Mouse (Mus musculus): ENCODE data around the gene Zfc3h1. TPM values are rescaled to one million over a fixed set of nuclear protein-coding genes. Genes with fewer than 3 reads are reported as not detected.

The Zfc3h1 gene
- total RNA-seq (2017): 56.5 to 123 TPM (median 62.7 TPM) in 3 replicates

GRCm38 (mm10) chr10:115384221-115385017 is at the start of gene Zfc3h1, which contains the start of gene Thap2:
Zfc3h1 (plus strand) TSS chr10:115384959.
Thap2 (minus strand) TSS chr10:115384443.
- ATAC-seq (replicated peaks; ENCODE audit: insufficient number of reproducible peaks, low FRiP score, low TSS enrichment, poor library complexity, severe bottlenecking): peak; percentile 95

DNA sequence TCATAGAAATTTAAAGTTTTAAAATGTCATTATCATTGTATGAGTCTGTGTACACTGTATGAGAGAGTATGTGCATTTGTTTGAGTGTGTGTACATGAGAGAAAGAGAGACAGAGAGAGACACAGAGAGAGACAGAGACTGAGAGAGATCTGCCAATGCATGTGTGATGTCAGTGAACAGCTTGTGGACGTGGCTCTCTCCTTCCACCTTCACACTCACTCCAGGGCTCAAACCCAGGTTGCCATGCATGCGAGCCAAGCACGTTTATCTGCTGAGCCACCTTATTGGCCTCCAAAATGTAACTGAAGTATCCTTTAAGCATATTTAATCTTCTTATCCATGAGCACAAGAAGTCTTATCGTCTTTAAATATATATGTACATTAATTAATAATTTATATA is 47.9 kb upstream of the Zfc3h1 start:
- ATAC-seq (replicated peaks; ENCODE audit: insufficient number of reproducible peaks, low FRiP score, low TSS enrichment, poor library complexity, severe bottlenecking): no peak

- ATAC-seq (replicated peaks; ENCODE audit: insufficient number of reproducible peaks, low FRiP score, low TSS enrichment, poor library complexity, severe bottlenecking): no peak
These were observed 44.9 kb upstream of the Zfc3h1 start for GRCm38 (mm10) chr10:115339820-115340328.

DNA sequence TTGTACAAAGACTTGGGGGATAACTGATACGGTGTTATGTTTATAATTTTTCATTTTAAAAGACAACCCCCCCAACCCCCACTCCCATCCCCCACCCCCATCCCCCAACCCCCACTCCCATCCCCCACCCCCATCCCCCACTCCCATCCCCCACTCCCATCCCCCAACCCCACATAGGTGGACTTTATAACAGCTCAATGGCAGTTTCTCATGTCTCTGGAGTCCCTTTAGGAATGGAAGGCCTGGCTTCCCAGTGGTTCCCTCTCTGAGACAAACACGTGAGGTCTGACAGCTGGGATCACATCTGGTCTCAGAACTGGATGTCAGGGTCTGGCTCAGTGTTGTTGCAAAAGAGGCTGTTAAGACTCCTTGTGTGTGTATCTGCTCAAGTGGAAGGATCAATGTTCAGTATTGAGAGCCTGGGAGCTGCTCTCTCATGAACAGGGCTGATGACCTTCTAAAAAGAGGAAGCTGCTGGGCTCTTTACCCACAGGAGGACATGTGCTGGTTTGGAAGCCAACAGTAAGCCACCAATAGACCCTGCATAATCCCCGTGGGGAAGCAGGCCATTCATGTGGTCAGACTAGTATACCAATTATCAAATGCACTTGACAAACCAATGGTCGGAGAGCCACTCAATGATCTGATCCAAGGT is 41.9 kb upstream of the Zfc3h1 start:
- ATAC-seq (replicated peaks; ENCODE audit: insufficient number of reproducible peaks, low FRiP score, low TSS enrichment, poor library complexity, severe bottlenecking): peak; percentile 85

GRCm38 (mm10) chr10:115346444-115346843 is 38.3 kb upstream of the Zfc3h1 start:
- no peak for ATAC-seq (replicated peaks; ENCODE audit: insufficient number of reproducible peaks, low FRiP score, low TSS enrichment, poor library complexity, severe bottlenecking)

- ATAC-seq (replicated peaks; ENCODE audit: insufficient number of reproducible peaks, low FRiP score, low TSS enrichment, poor library complexity, severe bottlenecking): no peak
These were observed 36.6 kb upstream of the Zfc3h1 start for GRCm38 (mm10) chr10:115348131-115348530.

DNA sequence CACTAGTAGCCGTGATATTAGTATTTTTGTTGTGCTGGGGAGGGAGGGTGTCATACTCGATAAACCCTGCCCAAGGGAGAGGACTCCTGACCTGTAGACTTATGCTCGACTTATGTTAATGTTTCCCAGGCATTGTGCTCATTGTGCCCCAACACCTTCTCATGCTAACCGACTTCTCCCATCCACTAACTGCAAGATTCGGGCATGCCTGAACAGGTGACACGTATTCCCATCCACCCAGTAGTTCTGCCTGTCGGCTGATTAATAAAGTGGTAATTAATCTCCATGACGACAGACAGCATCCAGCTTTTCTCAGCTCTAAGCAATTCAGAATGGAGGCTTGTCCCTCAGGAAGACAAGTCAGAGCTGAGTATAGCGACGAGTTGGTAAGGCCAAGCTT is 35.7 kb upstream of the Zfc3h1 start:
- no peak for ATAC-seq (replicated peaks; ENCODE audit: insufficient number of reproducible peaks, low FRiP score, low TSS enrichment, poor library complexity, severe bottlenecking)

- ATAC-seq (replicated peaks; ENCODE audit: insufficient number of reproducible peaks, low FRiP score, low TSS enrichment, poor library complexity, severe bottlenecking): no peak
These were observed 35.2 kb upstream of the Zfc3h1 start for GRCm38 (mm10) chr10:115349509-115349908.

GRCm38 (mm10) chr10:115350810-115351397 is 33.9 kb upstream of the Zfc3h1 start:
- ATAC-seq (replicated peaks; ENCODE audit: insufficient number of reproducible peaks, low FRiP score, low TSS enrichment, poor library complexity, severe bottlenecking): no peak

DNA sequence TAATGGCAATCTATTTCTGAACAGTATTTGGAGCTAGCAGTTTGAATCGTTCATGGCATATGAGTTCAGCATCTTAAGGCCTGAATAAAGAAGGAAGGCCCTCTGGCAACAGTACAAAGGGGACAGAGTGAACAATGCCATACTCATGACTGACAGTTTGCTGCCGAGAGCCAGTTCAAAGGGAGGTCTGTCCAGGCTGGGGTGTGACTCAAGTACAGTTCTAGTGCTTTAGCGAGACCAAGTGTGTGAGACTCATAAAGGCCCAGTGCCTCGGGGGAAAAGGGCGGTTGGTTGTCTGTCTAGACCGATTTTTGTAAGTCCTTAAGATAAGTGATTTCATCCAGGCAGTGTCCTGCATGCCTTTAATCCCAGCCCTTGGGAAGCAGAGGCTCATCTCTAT is 30.2 kb upstream of the Zfc3h1 start:
- ATAC-seq (replicated peaks; ENCODE audit: insufficient number of reproducible peaks, low FRiP score, low TSS enrichment, poor library complexity, severe bottlenecking): no peak

DNA sequence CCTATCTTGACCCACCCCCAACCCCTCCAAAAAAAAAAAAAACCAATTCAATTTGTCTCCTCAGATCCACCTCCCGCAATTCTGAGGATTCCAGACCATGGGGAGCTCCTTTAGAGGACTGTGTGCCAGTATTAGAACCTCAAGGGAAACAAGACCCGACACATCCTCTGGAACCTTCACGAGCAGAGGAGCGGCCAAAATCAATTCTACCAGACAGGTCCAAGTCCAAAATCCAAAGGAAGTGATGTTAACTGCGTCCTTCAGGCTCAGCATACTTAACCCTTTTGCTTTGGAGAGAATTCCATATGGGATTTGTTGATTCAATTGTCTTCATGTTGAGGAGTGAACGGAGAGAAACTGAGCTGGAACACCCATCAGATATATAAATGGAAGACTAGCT is 29.7 kb upstream of the Zfc3h1 start:
- no peak for ATAC-seq (replicated peaks; ENCODE audit: insufficient number of reproducible peaks, low FRiP score, low TSS enrichment, poor library complexity, severe bottlenecking)

DNA sequence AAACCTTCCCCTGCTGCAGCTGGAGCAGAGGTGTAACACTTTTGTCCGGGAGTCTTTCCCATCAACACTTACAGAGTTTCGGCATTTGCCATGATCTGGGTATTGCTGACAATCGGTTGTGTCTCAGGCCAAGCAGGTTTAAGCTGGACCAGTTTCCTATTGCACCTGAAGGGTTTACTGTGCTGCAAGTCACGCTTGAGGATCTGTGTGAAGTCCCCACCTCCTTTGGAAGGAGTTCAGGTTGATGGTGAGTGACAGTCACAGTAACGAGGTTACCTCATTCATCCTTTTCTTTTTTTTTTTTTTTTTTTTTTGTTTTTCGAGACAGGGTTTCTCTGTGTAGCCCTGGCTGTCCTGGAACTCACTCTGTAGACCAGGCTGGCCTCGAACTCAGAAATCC is 28.7 kb upstream of the Zfc3h1 start:
- no peak for ATAC-seq (replicated peaks; ENCODE audit: insufficient number of reproducible peaks, low FRiP score, low TSS enrichment, poor library complexity, severe bottlenecking)

GRCm38 (mm10) chr10:115358216-115358919 is 26.4 kb upstream of the Zfc3h1 start:
- ATAC-seq (replicated peaks; ENCODE audit: insufficient number of reproducible peaks, low FRiP score, low TSS enrichment, poor library complexity, severe bottlenecking): no peak

GRCm38 (mm10) chr10:115359066-115359465 is 25.7 kb upstream of the Zfc3h1 start:
- ATAC-seq (replicated peaks; ENCODE audit: insufficient number of reproducible peaks, low FRiP score, low TSS enrichment, poor library complexity, severe bottlenecking): no peak

DNA sequence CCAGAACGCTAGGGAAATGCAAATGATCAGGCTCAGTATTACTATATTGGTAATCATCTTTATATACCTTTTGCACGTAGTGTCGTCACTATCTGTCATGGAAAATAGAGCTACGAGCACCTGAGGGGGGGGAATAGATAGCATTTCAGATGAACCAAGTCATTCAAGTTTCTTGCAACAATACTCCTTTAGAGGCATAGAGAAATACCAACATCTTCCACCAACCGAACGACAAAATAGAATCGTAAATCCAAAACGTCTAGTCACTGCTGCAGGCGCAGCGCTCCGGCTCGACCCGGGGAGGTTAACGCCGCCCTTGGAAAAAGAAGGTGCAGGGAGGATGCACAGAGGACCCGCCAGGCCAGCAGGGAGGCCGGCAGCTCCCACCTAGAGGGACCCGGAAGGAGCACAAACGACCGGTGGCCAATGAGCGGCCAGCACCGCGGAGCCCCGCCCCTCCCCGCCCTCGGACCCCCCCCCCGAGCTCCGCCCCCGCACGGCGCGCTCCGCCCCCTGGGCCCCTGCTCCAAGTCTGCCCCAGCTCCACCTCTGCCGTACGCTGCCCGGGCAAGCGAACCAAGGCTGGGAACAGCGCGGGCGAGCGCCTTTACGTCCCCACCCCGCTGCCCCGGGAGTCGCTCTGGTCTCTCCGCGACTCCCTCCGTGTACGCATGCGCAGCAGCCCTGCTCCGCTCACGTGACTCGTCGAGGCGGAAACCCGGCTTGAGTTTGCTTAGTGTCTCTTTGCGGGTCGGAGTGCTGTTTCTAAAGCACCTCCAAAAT is 22.7 kb upstream of the Zfc3h1 start, which contains the start of gene Tmem19:
Gene Tmem19 (minus strand): TSS at position 662 of the 783 bp plus-strand sequence.
- peak; percentile 94 for ATAC-seq (replicated peaks; ENCODE audit: insufficient number of reproducible peaks, low FRiP score, low TSS enrichment, poor library complexity, severe bottlenecking)

DNA sequence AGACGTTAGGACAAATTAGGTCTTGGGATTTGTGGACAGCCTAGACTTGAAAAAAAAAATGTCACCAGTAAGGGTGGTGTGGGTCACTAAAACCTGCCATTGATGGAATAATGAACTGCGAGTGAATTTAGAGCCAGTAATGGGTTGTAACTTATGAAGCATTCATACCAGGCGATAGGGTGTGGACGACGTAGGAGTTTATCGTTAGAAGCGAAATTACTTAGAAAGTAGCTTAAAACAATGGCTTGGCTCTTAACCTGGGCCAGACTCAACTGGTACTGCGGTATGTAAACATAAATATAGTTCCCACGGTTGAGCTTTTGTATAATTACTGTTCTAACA is 22.2 kb upstream of the Zfc3h1 start:
- ATAC-seq (replicated peaks; ENCODE audit: insufficient number of reproducible peaks, low FRiP score, low TSS enrichment, poor library complexity, severe bottlenecking): 0 out of 2 replicates have a peak, but pooled peaks have one; percentile 2

- ATAC-seq (replicated peaks; ENCODE audit: insufficient number of reproducible peaks, low FRiP score, low TSS enrichment, poor library complexity, severe bottlenecking): no peak
These were observed 21.6 kb upstream of the Zfc3h1 start for GRCm38 (mm10) chr10:115363151-115363550.

DNA sequence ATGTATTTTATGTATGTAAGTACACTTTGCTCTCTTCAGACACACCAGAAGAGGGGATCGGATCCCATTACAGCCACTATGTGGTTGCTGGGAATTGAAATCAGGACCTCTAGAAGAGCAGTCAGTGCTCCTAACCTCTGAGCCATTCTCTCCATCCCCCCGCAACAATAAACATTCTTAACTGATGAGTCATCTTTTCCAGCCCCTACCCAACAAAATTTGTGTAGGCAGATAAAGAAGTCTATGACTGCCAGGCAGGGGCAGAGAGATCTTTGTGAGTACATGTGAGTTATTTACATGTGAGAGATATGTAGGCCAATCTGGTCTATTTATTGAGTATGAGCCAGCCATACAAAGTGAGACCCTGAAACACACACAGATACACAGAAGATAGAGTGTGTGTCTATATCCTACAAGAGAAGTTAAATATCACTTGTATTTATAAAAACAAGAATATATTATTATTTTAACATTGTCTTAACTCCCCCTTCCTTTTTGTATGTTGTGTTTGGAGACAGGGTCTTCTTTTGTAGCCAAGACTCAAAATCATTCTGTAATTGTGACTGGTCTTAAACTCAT is 3.2 kb upstream of the Zfc3h1 start:
- ATAC-seq (replicated peaks; ENCODE audit: insufficient number of reproducible peaks, low FRiP score, low TSS enrichment, poor library complexity, severe bottlenecking): no peak
